Mouse (Mus musculus): ENCODE data around the gene Teddm2.
"Not testable (repeated sequence)": the region's sequence is repeated elsewhere in the genome, so short reads cannot be mapped to it uniquely, and the experiment has no call there.

Gene Teddm2

DNA sequence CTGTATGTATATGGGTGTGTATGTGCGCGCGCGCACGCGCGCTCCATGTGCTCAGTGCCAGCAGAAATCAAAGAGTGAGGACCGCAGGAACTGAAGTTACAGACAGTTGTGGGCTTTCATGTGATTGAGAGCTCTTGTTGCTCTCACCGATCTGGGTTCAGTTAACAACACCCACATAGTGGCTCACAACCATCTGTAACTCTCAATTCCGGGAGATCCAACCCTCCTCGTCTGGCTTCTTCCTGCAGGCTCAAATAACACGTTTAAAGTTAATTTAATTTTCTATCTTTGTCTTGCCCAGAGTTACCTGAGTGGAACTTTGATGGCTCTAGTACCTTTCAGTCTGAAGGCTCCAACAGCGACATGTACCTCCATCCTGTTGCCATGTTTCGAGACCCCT is 4.2 kb upstream of the Teddm2 start:
- no peak for DNase-seq (ENCODE audit: low read depth in 2 of 2, low spot score in 2 of 2)

DNA sequence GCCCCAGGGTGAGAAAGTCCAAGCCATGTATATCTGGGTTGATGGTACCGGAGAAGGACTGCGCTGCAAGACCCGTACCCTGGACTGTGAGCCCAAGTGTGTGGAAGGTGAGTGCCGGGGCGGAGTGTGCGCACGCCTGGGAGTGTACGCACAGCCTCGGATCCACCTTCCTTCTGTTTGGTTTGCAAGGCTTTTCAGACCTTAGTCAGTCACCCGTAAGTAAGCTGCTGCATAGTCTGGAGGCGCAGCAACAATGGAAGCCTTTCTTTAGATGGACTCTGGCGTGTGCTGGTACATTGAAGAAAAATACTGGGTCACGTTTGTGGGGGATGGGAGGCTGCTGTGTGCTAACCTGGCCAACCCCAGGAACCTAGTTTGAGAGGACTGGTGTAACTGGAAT is 3.0 kb upstream of the Teddm2 start:
- no peak for DNase-seq (ENCODE audit: low read depth in 2 of 2, low spot score in 2 of 2)

DNA sequence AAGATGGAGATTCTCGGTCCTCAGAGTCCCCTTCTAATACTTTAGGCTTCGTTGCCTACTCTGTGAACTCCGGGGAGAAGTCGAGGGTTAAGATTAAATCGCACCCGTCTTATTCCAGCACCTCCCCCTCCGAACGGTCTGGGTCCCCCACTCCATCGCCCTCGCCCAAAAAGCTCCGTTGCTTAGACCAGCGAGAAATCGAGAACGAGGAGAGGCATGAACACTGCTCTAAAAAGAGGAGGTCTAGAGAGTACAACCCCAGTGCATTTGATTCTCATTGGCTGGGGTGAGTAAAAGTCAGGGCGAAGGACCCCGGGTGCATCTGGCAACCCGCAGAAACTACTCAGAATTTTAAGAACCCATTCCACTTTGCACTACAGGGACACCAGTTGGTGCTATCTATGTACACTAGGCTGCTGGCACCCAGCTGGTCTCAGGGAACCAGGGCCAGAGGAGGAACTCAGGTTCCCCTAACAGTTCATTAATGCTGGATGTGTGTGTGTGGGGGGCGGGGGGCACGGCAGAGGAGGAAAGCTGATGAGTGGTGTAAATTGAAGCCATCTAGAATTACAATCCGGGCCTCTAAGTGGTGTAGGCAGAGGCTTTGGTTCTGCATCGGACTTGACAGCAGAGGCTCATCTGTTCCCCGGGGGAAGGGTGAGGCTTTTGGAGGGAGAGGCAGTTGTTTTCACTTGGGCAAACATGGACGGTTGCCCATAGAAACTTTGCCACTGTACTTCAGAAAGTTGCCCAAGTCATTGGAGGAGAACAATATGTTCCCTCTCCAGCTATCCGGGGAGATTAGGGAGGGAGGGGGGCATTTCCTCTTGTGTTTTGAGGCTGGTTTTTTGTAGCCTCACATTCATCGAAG is 1.1 kb upstream of the Teddm2 start:
- DNase-seq (ENCODE audit: low read depth in 2 of 2, low spot score in 2 of 2) = peak in 1 of 2 experiments; percentile 10

DNA sequence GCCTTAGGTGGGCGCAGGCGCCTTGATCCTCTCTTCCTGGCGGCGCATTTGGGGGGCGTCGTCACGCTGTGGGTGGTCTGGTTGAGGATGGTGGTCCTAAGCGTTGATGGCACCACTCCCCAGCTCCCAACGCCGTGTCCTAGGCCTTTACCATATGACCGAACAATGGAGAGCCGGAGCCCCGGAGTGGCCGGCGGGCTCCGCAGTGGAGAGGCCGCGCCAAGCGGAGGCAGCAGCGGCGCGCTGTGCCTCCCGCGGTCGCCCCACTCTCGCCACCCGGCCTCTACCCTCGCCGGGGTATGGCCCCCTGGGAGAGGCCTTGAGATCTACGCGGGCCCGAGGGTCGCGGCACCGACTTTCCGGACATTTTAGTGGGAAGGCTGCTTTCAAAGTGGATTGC is 353 bp upstream of the Teddm2 start:
- peak in 1 of 2 experiments; percentile 10 for DNase-seq (ENCODE audit: low read depth in 2 of 2, low spot score in 2 of 2)

DNA sequence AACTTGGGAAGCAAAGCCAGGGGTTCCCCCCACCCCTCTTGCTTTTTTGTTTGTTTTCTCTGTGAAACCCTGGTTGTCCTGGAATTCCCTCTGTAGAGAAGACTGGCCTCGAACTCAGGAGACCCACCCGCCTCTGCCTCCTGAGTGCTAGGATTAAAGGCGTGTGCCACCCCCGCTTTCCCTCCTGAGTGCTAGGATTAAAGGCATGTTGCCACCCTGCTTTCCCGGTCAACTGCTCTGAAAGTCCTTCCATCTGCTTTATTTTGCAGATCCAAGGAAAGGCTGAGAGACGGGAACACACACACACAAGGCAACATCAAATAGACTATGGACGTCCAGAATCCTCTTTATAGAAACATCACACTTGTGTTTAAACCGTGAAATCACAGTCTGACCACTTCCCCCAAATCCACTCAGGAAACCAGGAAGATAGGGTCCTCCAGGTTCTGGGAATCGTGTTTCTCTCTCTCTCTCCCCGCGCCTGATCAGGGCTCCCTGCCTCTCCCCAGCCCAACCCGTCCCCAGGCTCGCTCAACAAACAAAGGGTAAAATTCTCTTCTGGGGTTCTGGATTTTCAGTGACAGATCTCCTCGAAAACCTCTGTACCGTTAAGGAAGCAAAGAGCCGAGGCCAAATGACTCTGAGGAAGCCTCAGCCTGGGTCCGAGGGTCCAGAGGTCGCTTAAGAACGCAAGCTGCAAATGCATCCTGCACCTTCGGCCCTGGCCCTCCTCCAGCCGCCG is 868 bp downstream of the Teddm2 start:
- DNase-seq (ENCODE audit: low read depth in 2 of 2, low spot score in 2 of 2) = no peak

DNA sequence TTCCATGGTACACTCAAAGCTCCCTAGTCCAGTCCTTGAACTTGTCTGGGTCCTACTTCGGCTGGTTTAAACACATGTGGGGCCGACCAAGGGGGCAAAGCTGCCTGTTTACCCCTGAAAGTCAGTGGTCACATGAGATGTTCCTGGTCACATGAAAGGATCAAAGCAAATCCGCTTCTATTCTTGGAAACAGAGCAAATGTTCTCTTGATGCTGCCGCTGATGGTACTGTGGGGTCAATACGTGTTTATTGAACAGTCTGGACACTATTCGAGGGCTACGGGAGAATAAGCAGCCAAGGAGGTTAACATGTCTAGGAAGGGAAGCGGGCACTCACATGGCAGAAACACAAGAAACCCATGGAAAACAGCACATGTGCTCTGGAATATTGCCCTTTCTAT is 2.8 kb downstream of the Teddm2 start:
- no peak for DNase-seq (ENCODE audit: low read depth in 2 of 2, low spot score in 2 of 2)

DNA sequence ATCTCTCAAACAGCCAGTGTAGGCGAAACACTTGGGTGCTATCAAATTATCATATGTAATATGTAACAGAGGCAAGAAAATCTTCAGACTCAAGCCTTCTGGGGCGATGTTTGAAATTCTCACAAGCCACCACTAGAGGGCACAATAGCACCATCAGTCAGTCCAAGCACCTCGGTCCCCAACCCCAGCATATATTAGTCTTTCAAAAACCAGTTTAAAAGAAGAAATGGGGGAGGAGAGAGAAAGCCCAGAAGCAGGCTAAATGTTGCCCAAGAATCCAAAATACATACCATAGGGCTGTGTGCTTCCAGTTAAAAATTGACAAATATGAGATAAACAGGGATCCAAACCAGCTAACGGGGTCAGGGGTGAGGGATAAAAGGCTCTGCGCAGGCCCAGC is 5.0 kb downstream of the Teddm2 start:
- peak; percentile 63 to 69 for DNase-seq (ENCODE audit: low read depth in 2 of 2, low spot score in 2 of 2)

DNA sequence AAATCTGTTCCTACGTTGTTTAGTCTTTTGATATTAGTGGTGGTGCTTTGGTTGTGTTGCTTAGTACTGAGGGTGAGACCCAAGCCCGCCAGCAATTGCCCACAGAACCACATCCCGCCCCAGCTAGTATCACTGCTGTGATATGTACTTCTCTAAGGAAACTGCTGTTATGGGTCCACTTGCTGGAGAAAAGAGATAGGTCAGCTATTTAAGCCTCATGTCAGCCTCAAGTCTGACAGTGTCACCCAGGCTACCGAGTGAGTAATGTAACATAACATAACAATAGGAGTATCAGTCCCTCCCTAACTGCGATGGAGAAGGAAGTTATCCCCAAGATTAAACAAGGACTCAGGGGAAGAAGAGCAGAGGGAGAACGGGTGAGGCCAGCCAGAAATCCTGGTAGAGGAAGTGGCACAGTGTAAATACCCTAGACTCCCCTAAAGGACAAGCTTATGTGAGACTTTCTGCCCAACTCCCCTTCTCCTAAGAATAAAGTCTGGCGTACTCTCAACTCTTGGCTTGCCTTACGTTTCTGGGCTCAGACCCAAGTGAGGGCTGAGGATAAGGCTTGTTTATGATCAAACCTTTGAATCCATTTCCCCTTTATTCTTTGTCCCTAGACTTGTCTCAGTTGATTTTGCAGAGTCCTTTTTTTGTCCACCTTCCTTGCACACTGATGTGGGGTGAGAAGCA is 5.7 kb downstream of the Teddm2 start:
- DNase-seq (ENCODE audit: low read depth in 2 of 2, low spot score in 2 of 2) = no peak

DNA sequence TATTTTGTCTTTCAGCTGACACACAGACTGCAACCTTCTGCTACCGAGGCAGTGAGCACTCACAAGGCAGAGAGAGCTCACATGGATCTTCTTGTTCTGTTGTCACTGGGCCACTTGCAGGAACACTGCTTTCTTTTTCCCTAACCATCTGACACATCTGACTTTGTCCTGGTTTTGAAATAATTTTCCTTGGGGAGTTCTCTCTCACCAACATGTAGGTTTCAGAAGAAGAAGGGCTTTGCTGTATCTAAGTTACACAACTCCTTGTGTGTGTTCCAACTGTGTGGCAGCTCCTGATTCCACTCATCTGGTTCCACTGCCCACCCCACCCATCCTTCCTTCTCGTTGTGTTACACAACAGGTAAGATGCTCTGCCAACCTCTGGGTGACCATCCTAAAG is 6.3 kb downstream of the Teddm2 start:
- no peak for DNase-seq (ENCODE audit: low read depth in 2 of 2, low spot score in 2 of 2)

DNA sequence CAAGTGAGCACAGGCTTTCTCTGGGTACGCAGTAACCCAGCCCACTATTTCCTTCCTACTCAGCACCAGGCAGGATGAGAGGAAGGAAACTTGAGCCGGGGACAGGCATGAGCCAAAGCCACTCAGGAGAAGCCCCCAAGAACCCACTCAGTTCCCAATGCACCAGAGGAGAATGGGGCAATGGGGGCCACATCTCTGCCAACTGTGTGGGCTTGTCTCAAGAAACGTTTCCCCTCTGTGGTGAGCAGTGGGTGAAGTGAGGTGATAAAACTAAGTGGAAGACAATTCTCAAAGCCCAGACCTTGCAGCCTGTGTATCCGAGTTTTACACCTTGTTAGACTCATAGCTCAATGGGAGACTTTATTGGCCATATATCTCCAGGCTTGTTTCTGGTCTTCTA is 8.6 kb downstream of the Teddm2 start, which contains the start of gene Teddm1a:
TSS of gene Teddm1a (plus strand) at position 301 of the 400 bp plus-strand sequence.
- no peak for DNase-seq (ENCODE audit: low read depth in 2 of 2, low spot score in 2 of 2)

DNA sequence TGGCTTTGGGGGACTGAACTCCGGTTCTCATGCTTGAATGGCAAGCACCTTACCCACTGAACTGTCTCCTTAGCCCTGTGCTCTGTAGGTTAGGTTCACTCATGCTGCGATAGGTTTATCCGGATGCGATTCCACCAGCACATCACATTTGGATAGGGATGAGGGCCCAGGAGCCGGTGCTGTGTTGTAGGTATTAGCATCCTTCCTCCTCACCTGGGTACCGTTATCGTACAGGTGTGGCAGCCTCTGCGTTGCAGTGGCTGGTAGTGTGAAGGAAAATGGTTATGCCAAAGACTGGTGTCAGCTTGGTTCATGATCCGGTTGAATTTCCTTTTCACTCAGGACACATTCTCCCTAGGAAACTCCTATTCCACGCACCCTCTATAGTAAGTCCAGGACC is 9.9 kb downstream of the Teddm2 start:
- no peak for DNase-seq (ENCODE audit: low read depth in 2 of 2, low spot score in 2 of 2)

DNA sequence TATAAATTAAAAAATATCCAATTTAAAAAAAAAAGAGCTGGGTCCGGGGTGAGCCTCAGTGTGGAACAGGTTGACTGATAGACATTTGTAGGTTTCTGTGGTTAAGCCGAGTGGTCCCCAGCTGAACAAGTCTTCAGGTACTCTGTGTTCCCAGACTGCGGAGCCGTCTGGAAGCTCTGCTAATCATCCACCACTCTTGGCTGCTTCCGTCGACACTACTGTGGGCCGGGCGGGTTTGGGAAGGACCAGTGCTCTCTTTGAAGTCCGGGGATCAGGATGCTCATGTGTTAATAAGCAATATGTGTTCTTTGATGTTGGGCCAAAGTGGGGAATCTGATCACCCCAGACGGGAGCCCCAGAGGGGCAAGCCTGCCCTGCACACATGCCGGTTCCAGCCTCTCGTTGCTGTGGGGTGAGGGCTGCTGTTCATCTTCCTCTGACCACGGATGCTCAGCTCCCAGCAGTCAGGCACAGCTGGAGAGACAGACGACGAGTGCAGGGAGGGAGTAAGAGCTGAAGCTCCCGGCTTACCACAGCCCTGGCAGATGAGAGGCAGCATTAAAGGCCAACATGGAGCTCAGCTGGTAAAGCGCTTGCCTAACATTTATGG is 13.9 kb downstream of the Teddm2 start:
- DNase-seq (ENCODE audit: low read depth in 2 of 2, low spot score in 2 of 2) = no peak

DNA sequence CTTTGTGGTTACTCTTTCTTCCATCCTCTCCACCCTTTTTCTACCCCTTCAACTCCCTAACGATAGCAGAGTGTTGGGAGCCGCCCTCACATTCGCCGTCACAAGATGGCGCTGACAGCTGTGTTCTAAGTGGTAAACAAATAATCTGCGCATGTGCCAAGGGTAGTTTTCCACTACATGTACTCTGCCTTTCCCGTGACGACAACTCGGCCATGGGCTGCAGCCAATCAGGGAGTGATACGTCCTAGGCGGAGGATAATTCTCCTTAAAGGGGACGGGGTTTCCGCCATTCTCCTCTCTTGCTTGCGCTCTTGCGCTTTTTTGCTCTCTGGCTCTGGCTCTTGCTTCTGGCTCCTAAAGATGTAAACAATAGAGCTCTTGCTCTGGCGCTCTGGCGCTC is 19.6 kb downstream of the Teddm2 start:
- DNase-seq (ENCODE audit: low read depth in 2 of 2, low spot score in 2 of 2) = not testable (repeated sequence)

DNA sequence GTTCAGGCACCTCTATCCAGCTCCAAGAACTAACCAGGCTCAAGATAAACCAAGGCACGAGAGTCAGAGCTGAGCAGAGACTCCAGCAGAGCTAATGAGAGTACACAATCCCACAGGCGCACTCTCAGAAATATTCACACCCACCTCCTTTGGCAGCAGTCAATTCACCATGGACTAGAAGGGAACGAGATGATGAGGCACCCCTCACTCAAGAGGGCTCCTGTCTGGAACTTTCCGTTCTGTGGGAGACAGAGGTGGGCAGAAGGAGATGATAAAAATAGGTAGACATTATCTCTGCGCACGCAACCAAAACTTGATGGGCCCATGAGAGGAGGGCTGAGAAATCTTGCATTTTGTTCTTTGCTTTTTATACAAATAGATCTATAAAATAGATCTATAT is 26.0 kb downstream of the Teddm2 start, which contains the start of gene Teddm1b:
TSS of gene Teddm1b (plus strand) at position 301 of the 400 bp plus-strand sequence.
- DNase-seq (ENCODE audit: low read depth in 2 of 2, low spot score in 2 of 2) = no peak

DNA sequence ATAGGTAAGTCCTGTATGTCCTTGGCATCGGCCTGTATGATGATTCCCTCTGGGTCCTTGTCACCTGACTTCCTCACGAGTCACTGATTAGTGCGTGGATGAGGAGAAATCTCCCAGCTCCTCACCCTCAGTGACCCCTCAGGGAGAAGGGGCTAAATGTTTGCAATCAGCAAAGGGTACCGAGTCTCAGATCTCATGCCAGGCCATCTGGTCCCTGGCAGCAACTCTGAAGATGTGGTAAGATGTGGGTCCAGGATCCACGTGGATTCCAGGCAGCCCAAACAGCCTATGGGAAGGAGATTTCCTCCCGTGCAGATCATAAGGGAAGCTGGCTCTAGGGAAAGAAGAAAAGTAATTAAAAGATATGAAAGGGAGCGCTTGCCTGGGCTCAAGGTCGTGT is 44.1 kb downstream of the Teddm2 start:
- no peak for DNase-seq (ENCODE audit: low read depth in 2 of 2, low spot score in 2 of 2)

DNA sequence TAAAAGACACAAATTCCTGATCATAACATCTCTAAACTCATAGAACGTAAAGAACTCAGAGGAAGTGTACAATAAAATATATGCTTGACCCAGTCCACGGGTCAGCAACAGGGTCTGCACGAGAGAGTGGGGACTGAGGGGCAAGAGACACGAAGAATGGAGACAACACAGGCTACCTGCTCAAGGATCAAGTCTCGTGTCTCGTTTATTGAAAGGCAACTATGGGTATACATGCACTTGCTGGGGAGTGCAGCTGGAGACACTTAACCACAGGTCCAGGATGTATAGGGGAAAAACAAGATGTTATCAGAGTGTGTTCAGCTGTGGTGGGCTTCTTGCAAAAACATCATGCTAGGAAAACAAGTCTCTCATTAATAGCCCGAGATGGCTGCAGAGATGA is 47.3 kb downstream of the Teddm2 start:
- not testable (repeated sequence) for DNase-seq (ENCODE audit: low read depth in 2 of 2, low spot score in 2 of 2)

DNA sequence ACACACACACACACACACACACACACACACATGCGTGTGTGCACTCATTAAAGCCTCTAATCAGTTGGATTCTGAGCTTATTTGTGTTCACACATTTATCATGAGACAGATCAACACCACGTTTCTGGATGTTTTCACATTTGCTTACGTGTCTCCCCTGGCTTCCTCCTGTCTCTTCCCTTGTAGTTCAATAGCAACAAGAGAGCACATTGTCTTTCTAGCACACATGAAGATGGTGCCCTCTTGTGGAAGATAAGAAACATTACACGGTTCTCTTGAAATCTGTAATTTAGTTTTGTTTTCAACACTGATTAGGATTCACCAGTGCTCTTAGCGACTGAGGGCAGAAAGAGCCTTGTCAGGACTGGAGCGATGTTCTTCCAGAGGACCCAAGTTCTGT is 53.2 kb downstream of the Teddm2 start:
- DNase-seq (ENCODE audit: low read depth in 2 of 2, low spot score in 2 of 2) = peak; percentile 20 to 32

DNA sequence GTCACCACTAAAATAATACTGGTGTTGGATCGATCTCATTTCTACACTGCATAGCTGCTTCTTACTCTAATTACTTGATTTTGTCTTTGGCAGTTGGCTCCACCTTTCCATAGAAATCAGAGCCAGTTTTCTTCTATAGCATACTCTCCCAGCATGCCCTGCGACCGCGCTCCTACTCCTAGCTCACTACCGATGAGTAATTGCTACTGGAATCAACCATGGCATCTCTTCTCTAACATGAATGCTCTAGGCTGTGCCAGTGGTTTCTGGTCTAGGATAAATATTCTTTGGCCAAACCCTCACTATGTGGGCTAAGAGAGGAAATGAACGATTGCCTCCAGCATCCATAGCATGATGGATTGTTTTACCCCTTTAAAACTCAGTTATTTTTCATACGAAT is 53.6 kb downstream of the Teddm2 start:
- DNase-seq (ENCODE audit: low read depth in 2 of 2, low spot score in 2 of 2) = no peak

DNA sequence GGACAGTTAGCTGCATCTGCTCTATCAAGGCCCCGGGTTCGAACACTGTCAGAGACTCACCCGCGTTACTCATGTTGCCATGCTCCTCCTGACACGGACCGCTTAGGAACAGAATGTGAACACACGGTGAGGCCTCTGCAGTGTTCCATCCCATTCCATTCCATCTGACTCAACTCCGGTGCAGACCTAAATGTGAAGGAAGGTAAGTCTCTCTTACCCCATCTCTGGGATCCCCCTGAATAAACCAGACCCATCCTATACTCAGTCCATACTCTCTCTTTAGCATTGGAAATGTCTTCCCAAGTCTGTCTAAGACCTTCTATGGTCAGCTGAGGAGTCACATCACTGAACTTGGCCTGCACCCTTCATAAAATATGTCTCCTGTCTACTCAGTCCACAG is 56.0 kb downstream of the Teddm2 start, which contains the start of gene Rgsl1:
TSS of gene Rgsl1 (minus strand) at position 101 of the 400 bp plus-strand sequence.
- no peak for DNase-seq (ENCODE audit: low read depth in 2 of 2, low spot score in 2 of 2)

DNA sequence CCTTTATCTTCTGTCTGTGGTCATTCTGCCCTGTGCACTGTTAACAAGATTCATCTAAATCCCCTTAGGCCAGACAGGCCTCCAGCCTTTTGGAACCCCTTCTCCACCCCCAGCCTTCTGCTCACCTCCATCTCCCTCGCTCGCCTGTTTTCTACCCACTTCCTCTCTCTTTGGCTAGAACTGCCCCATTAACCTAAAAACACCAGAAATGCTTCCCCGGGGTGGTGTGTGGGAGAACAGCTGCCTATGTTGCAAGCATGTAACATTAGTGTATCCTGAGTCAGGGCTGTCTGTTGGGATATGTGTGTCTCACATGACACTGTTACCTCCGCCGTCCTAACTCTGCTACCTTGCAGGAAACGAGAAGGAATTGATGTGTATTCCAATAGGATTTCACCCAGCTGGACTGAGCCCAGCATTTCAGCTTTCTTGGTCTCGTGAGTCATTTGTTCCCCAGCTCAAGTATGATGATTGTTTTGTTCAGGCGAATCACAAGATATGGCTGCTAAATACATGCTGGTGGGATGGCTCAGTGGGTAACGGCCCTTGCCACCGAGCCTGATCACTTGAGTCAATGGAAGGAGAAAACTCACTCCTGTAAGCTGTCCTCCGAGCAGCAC is 57.8 kb downstream of the Teddm2 start:
- DNase-seq (ENCODE audit: low read depth in 2 of 2, low spot score in 2 of 2) = peak in 1 of 2 experiments; percentile 12

DNA sequence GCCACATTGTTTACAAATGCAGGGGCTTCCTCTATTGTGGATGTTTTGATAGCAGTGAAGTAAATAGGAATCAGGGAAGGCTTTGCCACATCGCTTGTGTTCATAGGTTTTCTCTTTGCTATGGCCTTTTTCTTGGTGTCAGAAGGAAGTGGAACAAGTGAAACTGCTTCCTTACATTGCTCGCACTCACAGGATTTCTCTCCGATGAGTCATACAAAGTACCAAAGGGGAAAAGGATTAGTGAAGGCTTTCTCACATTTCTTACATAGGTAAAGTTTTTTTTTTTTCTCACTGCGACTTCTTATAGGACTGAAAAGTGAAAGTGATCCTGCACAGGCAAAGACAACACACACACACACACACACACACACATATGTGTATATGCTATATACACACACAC is 64.0 kb downstream of the Teddm2 start:
- no peak for DNase-seq (ENCODE audit: low read depth in 2 of 2, low spot score in 2 of 2)
